Mouse (Mus musculus): ENCODE data around the gene Gas7.

Gas7 gene

GRCm38 (mm10) chr11:67535703-67536102, 80.5 kb downstream of the Gas7 start:
- no peak for DNase-seq (ENCODE audit: low spot score)

GRCm38 (mm10) chr11:67536413-67536812, 81.2 kb downstream of the Gas7 start:
- no peak for DNase-seq (ENCODE audit: low spot score)

- no peak for DNase-seq (ENCODE audit: low spot score)
These were observed 82.1 kb downstream of the Gas7 start for GRCm38 (mm10) chr11:67537353-67537752.

GRCm38 (mm10) chr11:67538557-67538956, 83.3 kb downstream of the Gas7 start:
- DNase-seq (ENCODE audit: low spot score), result no peak

GRCm38 (mm10) chr11:67544656-67545432, 89.6 kb downstream of the Gas7 start:
- no peak for DNase-seq (ENCODE audit: low spot score)

- DNase-seq (ENCODE audit: low spot score), result no peak
These were observed 91.3 kb downstream of the Gas7 start for GRCm38 (mm10) chr11:67546582-67546981.

- no peak for DNase-seq (ENCODE audit: low spot score)
These were observed 94.1 kb downstream of the Gas7 start for GRCm38 (mm10) chr11:67549306-67549705.

- DNase-seq (ENCODE audit: low spot score), result no peak
These were observed 94.7 kb downstream of the Gas7 start for GRCm38 (mm10) chr11:67549762-67550488.

- DNase-seq (ENCODE audit: low spot score), result no peak
These were observed 97.2 kb downstream of the Gas7 start for GRCm38 (mm10) chr11:67552400-67552799.

GRCm38 (mm10) chr11:67554276-67554675, 99.0 kb downstream of the Gas7 start:
- no peak for DNase-seq (ENCODE audit: low spot score)

GRCm38 (mm10) chr11:67556360-67556759, 101.1 kb downstream of the Gas7 start:
- DNase-seq (ENCODE audit: low spot score), result no peak

- no peak for DNase-seq (ENCODE audit: low spot score)
These were observed 103.7 kb downstream of the Gas7 start for GRCm38 (mm10) chr11:67558772-67559448.

GRCm38 (mm10) chr11:67559522-67559921, 104.3 kb downstream of the Gas7 start:
- DNase-seq (ENCODE audit: low spot score), result no peak

- no peak for DNase-seq (ENCODE audit: low spot score)
These were observed 106.4 kb downstream of the Gas7 start for GRCm38 (mm10) chr11:67561631-67562030.

GRCm38 (mm10) chr11:67563141-67563540, 107.9 kb downstream of the Gas7 start:
- DNase-seq (ENCODE audit: low spot score), result no peak

- no peak for DNase-seq (ENCODE audit: low spot score)
These were observed 108.9 kb downstream of the Gas7 start for GRCm38 (mm10) chr11:67564003-67564637.

- DNase-seq (ENCODE audit: low spot score), result no peak
These were observed 110.3 kb downstream of the Gas7 start for GRCm38 (mm10) chr11:67565512-67565911.

GRCm38 (mm10) chr11:67566704-67567103, 111.5 kb downstream of the Gas7 start:
- no peak for DNase-seq (ENCODE audit: low spot score)

- no peak for DNase-seq (ENCODE audit: low spot score)
These were observed 111.9 kb downstream of the Gas7 start for GRCm38 (mm10) chr11:67567184-67567583.

- DNase-seq (ENCODE audit: low spot score), result no peak
These were observed 112.8 kb downstream of the Gas7 start for GRCm38 (mm10) chr11:67567991-67568390.

GRCm38 (mm10) chr11:67568815-67569214, 113.6 kb downstream of the Gas7 start:
- no peak for DNase-seq (ENCODE audit: low spot score)

GRCm38 (mm10) chr11:67570947-67571346, 115.7 kb downstream of the Gas7 start:
- DNase-seq (ENCODE audit: low spot score), result no peak
